Mouse (Mus musculus): ENCODE results near the gene Tns1. TPM values are rescaled to one million over a fixed set of nuclear protein-coding genes. Genes with fewer than 3 reads are reported as not detected.

The Tns1 gene
- total and polyA plus RNA-seq, 3 experiments = 365 to 748 (median 629) TPM

DNA sequence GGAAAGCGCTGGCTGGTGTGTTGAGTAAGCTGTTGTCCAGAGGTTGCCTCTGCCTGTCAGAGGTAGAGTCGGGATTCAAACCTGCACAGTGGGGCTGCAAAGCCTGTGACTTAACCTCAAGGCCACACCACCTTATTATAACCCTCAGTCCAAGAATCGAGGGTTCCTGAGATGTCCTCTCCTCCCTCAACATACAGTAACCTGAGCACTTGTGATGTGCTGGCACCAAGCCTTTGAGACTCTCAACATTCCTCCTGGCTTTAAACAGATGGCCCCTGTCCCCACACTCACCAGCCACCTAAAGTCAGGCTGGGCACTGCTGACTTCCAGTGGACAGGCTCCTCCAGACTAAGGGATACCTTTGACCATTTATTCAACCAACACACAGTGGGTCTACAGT lies 94.6 kb downstream of the Tns1 start:
- peak in 1 of 2 experiments; percentile 6 for DNase-seq
- TF ChIP-seq CTCF (IDR thresholded peaks at IDR 0.05) (no peak), EP300 (IDR thresholded peaks at IDR 0.05; ENCODE audit: insufficient read depth, low read depth, low read length) (no peak), POLR2A (IDR thresholded peaks at IDR 0.05; ENCODE audit: insufficient read depth, low read depth, low read length) (no peak)
- intact Hi-C loops (cut with DNase I) = loop anchor here (2.0 kb wide), 1 partner anchor 63 kb away; no protein-coding TSS in a partner anchor
- H3K4me1 ChIP-seq (ENCODE audit: control insufficient read depth, insufficient read depth, low read length) = peaks cover 81% of the 10 kb centered on the region
- H3K4me3 ChIP-seq = no peak overlapping the region
- peak overlapping the region; percentile 18; the same call in 1 of the 2 replicates for H3K9ac ChIP-seq (ENCODE audit: low read depth, low read length)
- peak overlapping the region; percentile 96 for H3K27ac ChIP-seq
- H3K27me3 ChIP-seq (ENCODE audit: control insufficient read depth, insufficient read depth, low read length) = no peaks in the 10 kb centered on the region
- H3K36me3 ChIP-seq (ENCODE audit: control insufficient read depth, insufficient read depth, low read length) = peaks cover 39% of the 10 kb centered on the region
- peaks cover 7% of the 10 kb centered on the region for H3K79me2 ChIP-seq (replicated peaks; ENCODE audit: control insufficient read depth, insufficient read depth, low read length)
- WGBS = 52% methylated on average over 3 of the region's 3 CpGs

GRCm38 (mm10) chr1:74028881-74029266 lies 95.4 kb downstream of the Tns1 start:
- peak overlapping the region; percentile 18 for H3K9ac ChIP-seq (ENCODE audit: low read depth, low read length)
- DNase-seq = peak; percentile 70 to 81
- H3K4me1 ChIP-seq (ENCODE audit: control insufficient read depth, insufficient read depth, low read length) = peaks cover 81% of the 10 kb centered on the region
- WGBS = 21% methylated on average over 5 of the region's 5 CpGs
- intact Hi-C loops (cut with DNase I) = no loop called here
- H3K27me3 ChIP-seq (ENCODE audit: control insufficient read depth, insufficient read depth, low read length) = no peaks in the 10 kb centered on the region
- TF ChIP-seq CTCF (IDR thresholded peaks at IDR 0.05) (no peak), EP300 (IDR thresholded peaks at IDR 0.05; ENCODE audit: insufficient read depth, low read depth, low read length) (peak; percentile 91), POLR2A (IDR thresholded peaks at IDR 0.05; ENCODE audit: insufficient read depth, low read depth, low read length) (0 out of 2 replicates have a peak, but pooled peaks have one; percentile 38)
- peak overlapping the region; percentile 96 for H3K27ac ChIP-seq
- peaks cover 12% of the 10 kb centered on the region for H3K79me2 ChIP-seq (replicated peaks; ENCODE audit: control insufficient read depth, insufficient read depth, low read length)
- peaks cover 42% of the 10 kb centered on the region for H3K36me3 ChIP-seq (ENCODE audit: control insufficient read depth, insufficient read depth, low read length)
- H3K4me3 ChIP-seq = peak overlapping the region; percentile 26; the same call in 1 of the 2 replicates

- Histone ChIP-seq H3K4me3 (peak overlapping the region; percentile 26), H3K27ac (peak overlapping the region; percentile 96), H3K79me2 (replicated peaks; ENCODE audit: control insufficient read depth, insufficient read depth, low read length) (peaks cover 16% of the 10 kb centered on the region), H3K36me3 (ENCODE audit: control insufficient read depth, insufficient read depth, low read length) (peaks cover 46% of the 10 kb centered on the region), H3K9ac (ENCODE audit: low read depth, low read length) (peak overlapping the region; percentile 35), H3K4me1 (ENCODE audit: control insufficient read depth, insufficient read depth, low read length) (peaks cover 83% of the 10 kb centered on the region), H3K27me3 (ENCODE audit: control insufficient read depth, insufficient read depth, low read length) (no peaks in the 10 kb centered on the region)
- no peak for DNase-seq
- TF ChIP-seq CTCF (IDR thresholded peaks at IDR 0.05) (no peak), POLR2A (IDR thresholded peaks at IDR 0.05; ENCODE audit: insufficient read depth, low read depth, low read length) (no peak), EP300 (IDR thresholded peaks at IDR 0.05; ENCODE audit: insufficient read depth, low read depth, low read length) (no peak)
- WGBS = 33% methylated on average over 13 of the region's 13 CpGs
- intact Hi-C loops (cut with DNase I) = no loop called here
These were observed 96.0 kb downstream of the Tns1 start for GRCm38 (mm10) chr1:74028118-74028880.

GRCm38 (mm10) chr1:74027559-74028091 lies 96.6 kb downstream of the Tns1 start:
- peak overlapping the region; percentile 35 for H3K9ac ChIP-seq (ENCODE audit: low read depth, low read length)
- peaks cover 50% of the 10 kb centered on the region for H3K36me3 ChIP-seq (ENCODE audit: control insufficient read depth, insufficient read depth, low read length)
- 3% methylated on average over 11 of the region's 11 CpGs for WGBS
- H3K27me3 ChIP-seq (ENCODE audit: control insufficient read depth, insufficient read depth, low read length) = no peaks in the 10 kb centered on the region
- peak overlapping the region; percentile 26 for H3K4me3 ChIP-seq
- no peak for TF ChIP-seq CTCF (IDR thresholded peaks at IDR 0.05)
- TF ChIP-seq POLR2A (IDR thresholded peaks at IDR 0.05; ENCODE audit: insufficient read depth, low read depth, low read length) = peak; percentile 79
- peak; percentile 99 for TF ChIP-seq EP300 (IDR thresholded peaks at IDR 0.05; ENCODE audit: insufficient read depth, low read depth, low read length)
- peak; percentile 79 to 90 for DNase-seq
- intact Hi-C loops (cut with DNase I) = loop anchor here (2.0 kb wide), 1 partner anchor 27 kb away; no protein-coding TSS in a partner anchor
- H3K4me1 ChIP-seq (ENCODE audit: control insufficient read depth, insufficient read depth, low read length) = peaks cover 83% of the 10 kb centered on the region
- H3K79me2 ChIP-seq (replicated peaks; ENCODE audit: control insufficient read depth, insufficient read depth, low read length) = peaks cover 16% of the 10 kb centered on the region
- peak overlapping the region; percentile 96 for H3K27ac ChIP-seq

DNA sequence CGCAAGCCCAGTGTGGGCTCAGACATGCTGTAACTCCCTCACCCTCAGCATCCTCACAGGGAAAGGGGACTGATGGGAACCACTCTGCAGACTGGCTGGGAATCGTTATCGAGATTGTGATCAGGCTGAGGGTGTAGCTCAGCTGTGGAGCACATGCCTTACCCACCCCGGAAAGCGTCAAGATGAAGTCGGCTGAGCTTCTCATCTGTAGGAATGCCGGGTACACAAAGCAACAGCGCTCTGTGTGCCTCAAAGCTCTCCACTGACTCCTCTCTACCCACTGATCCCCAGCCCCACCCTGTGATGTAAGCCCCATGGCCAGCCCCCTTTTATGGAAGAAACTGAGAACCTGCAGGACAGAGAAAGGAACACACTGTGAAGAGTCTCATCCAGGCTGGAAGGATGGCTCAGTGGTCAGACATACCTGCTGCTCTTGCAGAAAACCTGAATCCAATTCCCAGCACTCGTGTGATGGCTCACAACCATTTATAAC lies 97.5 kb downstream of the Tns1 start:
- Histone ChIP-seq H3K27me3 (ENCODE audit: control insufficient read depth, insufficient read depth, low read length) (no peaks in the 10 kb centered on the region), H3K4me1 (ENCODE audit: control insufficient read depth, insufficient read depth, low read length) (peaks cover 84% of the 10 kb centered on the region), H3K27ac (peak overlapping the region; percentile 96), H3K4me3 (peak overlapping the region; percentile 21), H3K79me2 (replicated peaks; ENCODE audit: control insufficient read depth, insufficient read depth, low read length) (peaks cover 16% of the 10 kb centered on the region), H3K36me3 (ENCODE audit: control insufficient read depth, insufficient read depth, low read length) (peaks cover 51% of the 10 kb centered on the region), H3K9ac (ENCODE audit: low read depth, low read length) (peak overlapping the region; percentile 7)
- no peak for TF ChIP-seq POLR2A (IDR thresholded peaks at IDR 0.05; ENCODE audit: insufficient read depth, low read depth, low read length)
- TF ChIP-seq CTCF (IDR thresholded peaks at IDR 0.05) = no peak
- TF ChIP-seq EP300 (IDR thresholded peaks at IDR 0.05; ENCODE audit: insufficient read depth, low read depth, low read length) = no peak; the same call in 1 of the 2 replicates
- DNase-seq = peak; percentile 29 to 52
- intact Hi-C loops (cut with DNase I) = loop anchor here (2.0 kb wide), 1 partner anchor 26 kb away; no protein-coding TSS in a partner anchor
- 18% methylated on average over 9 of the region's 9 CpGs for WGBS

Measured in heart, adult 2 months (tissue).